Mouse (Mus musculus): ENCODE data around the gene Aff3. TPM values are rescaled to one million over a fixed set of nuclear protein-coding genes. Genes with fewer than 3 reads are reported as not detected.

Gene Aff3
- polyA plus RNA-seq, 1 experiment from 2014 or later = 2.1 TPM

GRCm38 (mm10) chr1:38671756-38672155 lies 7.0 kb upstream of the Aff3 start:
- ATAC-seq (ENCODE audit: extremely low read depth, insufficient number of reproducible peaks, low FRiP score, low TSS enrichment) = no peak
- no peak overlapping the region for H3K9ac ChIP-seq
- H3K4me2 ChIP-seq = no peak overlapping the region
- no peaks in the 10 kb centered on the region for H3K36me3 ChIP-seq
- H3K27ac ChIP-seq (replicated peaks) = no peak overlapping the region
- no peaks in the 10 kb centered on the region for H3K9me3 ChIP-seq
- H3K4me3 ChIP-seq = no peak overlapping the region
- WGBS = 63% methylated on average over 3 of the region's 3 CpGs
- peaks cover 1% of the 10 kb centered on the region; the same call in 1 of the 2 replicates for H3K4me1 ChIP-seq
- H3K27me3 ChIP-seq (replicated peaks) = no peaks in the 10 kb centered on the region

GRCm38 (mm10) chr1:38671019-38671418 lies 6.3 kb upstream of the Aff3 start:
- no peak for ATAC-seq (ENCODE audit: extremely low read depth, insufficient number of reproducible peaks, low FRiP score, low TSS enrichment)
- no peaks in the 10 kb centered on the region for H3K9me3 ChIP-seq
- H3K27ac ChIP-seq (replicated peaks) = no peak overlapping the region
- H3K36me3 ChIP-seq = no peaks in the 10 kb centered on the region
- H3K4me3 ChIP-seq = no peak overlapping the region
- no peak overlapping the region for H3K4me2 ChIP-seq
- no peaks in the 10 kb centered on the region for H3K27me3 ChIP-seq (replicated peaks)
- H3K9ac ChIP-seq = no peak overlapping the region
- 65% methylated on average over 5 of the region's 5 CpGs for WGBS
- H3K4me1 ChIP-seq = peaks cover 9% of the 10 kb centered on the region

- H3K36me3 ChIP-seq = no peaks in the 10 kb centered on the region
- WGBS = 79% methylated on average over 10 of the region's 10 CpGs
Observed at GRCm38 (mm10) chr1:38668327-38668726, 3.6 kb upstream of the Aff3 start.

GRCm38 (mm10) chr1:38667892-38668291 lies 3.1 kb upstream of the Aff3 start:
- H3K27me3 ChIP-seq (replicated peaks) = no peaks in the 10 kb centered on the region
- WGBS = 72% methylated on average over 9 of the region's 9 CpGs
- H3K4me2 ChIP-seq = no peak overlapping the region
- no peak overlapping the region for H3K27ac ChIP-seq (replicated peaks)
- no peak overlapping the region for H3K9ac ChIP-seq
- ATAC-seq (ENCODE audit: extremely low read depth, insufficient number of reproducible peaks, low FRiP score, low TSS enrichment) = no peak
- H3K36me3 ChIP-seq = no peaks in the 10 kb centered on the region
- no peak overlapping the region for H3K4me3 ChIP-seq
- peaks cover 12% of the 10 kb centered on the region for H3K4me1 ChIP-seq
- no peaks in the 10 kb centered on the region for H3K9me3 ChIP-seq

More at GRCm38 (mm10) chr1:38668327-38668726, 3.6 kb upstream of the Aff3 start:
- H3K9ac ChIP-seq = no peak overlapping the region
- H3K27ac ChIP-seq (replicated peaks) = no peak overlapping the region
- ATAC-seq (ENCODE audit: extremely low read depth, insufficient number of reproducible peaks, low FRiP score, low TSS enrichment) = no peak
- no peaks in the 10 kb centered on the region for H3K27me3 ChIP-seq (replicated peaks)
- no peak overlapping the region for H3K4me2 ChIP-seq
- H3K9me3 ChIP-seq = no peaks in the 10 kb centered on the region
- peaks cover 12% of the 10 kb centered on the region for H3K4me1 ChIP-seq
- no peak overlapping the region for H3K4me3 ChIP-seq

- ATAC-seq (ENCODE audit: extremely low read depth, insufficient number of reproducible peaks, low FRiP score, low TSS enrichment) = no peak
- WGBS = 60% methylated on average over 10 of the region's 10 CpGs
- no peaks in the 10 kb centered on the region for H3K9me3 ChIP-seq
- H3K4me2 ChIP-seq = no peak overlapping the region
- peaks cover 15% of the 10 kb centered on the region for H3K4me1 ChIP-seq
- H3K27ac ChIP-seq (replicated peaks) = no peak overlapping the region
- H3K27me3 ChIP-seq (replicated peaks) = no peaks in the 10 kb centered on the region
- no peak overlapping the region for H3K9ac ChIP-seq
- H3K36me3 ChIP-seq = no peaks in the 10 kb centered on the region
- H3K4me3 ChIP-seq = no peak overlapping the region
Observed at GRCm38 (mm10) chr1:38666766-38667118, 2.0 kb upstream of the Aff3 start.

GRCm38 (mm10) chr1:38666111-38666765 lies 1.5 kb upstream of the Aff3 start:
- Histone ChIP-seq H3K4me1 (peaks cover 15% of the 10 kb centered on the region), H3K9me3 (no peaks in the 10 kb centered on the region), H3K9ac (no peak overlapping the region), H3K4me2 (no peak overlapping the region), H3K36me3 (no peaks in the 10 kb centered on the region), H3K27ac (replicated peaks) (no peak overlapping the region), H3K4me3 (no peak overlapping the region), H3K27me3 (replicated peaks) (no peaks in the 10 kb centered on the region)
- ATAC-seq (ENCODE audit: extremely low read depth, insufficient number of reproducible peaks, low FRiP score, low TSS enrichment) = no peak
- 48% methylated on average over 5 of the region's 5 CpGs for WGBS

- Histone ChIP-seq H3K9ac (no peak overlapping the region), H3K9me3 (no peaks in the 10 kb centered on the region), H3K4me3 (no peak overlapping the region), H3K27ac (replicated peaks) (no peak overlapping the region), H3K4me2 (no peak overlapping the region), H3K27me3 (replicated peaks) (no peaks in the 10 kb centered on the region), H3K4me1 (peaks cover 15% of the 10 kb centered on the region), H3K36me3 (no peaks in the 10 kb centered on the region)
- ATAC-seq (ENCODE audit: extremely low read depth, insufficient number of reproducible peaks, low FRiP score, low TSS enrichment) = no peak
- 65% methylated on average over 1 of the region's 1 CpGs for WGBS
Observed at GRCm38 (mm10) chr1:38665611-38666010, 856 bp upstream of the Aff3 start.

- no peaks in the 10 kb centered on the region for H3K36me3 ChIP-seq
- no peak overlapping the region for H3K4me2 ChIP-seq
- no peak overlapping the region for H3K27ac ChIP-seq (replicated peaks)
- no peak overlapping the region for H3K4me3 ChIP-seq
- H3K9ac ChIP-seq = no peak overlapping the region
- ATAC-seq (ENCODE audit: extremely low read depth, insufficient number of reproducible peaks, low FRiP score, low TSS enrichment) = no peak
- 83% methylated on average over 4 of the region's 4 CpGs for WGBS
- no peaks in the 10 kb centered on the region for H3K9me3 ChIP-seq
- peaks cover 15% of the 10 kb centered on the region for H3K4me1 ChIP-seq
- H3K27me3 ChIP-seq (replicated peaks) = no peaks in the 10 kb centered on the region
Observed at GRCm38 (mm10) chr1:38664261-38664660, 494 bp downstream of the Aff3 start.

GRCm38 (mm10) chr1:38662616-38663193 lies 2.0 kb downstream of the Aff3 start:
- Histone ChIP-seq H3K9ac (no peak overlapping the region), H3K4me2 (no peak overlapping the region), H3K4me1 (peaks cover 15% of the 10 kb centered on the region), H3K4me3 (no peak overlapping the region), H3K27me3 (replicated peaks) (no peaks in the 10 kb centered on the region), H3K27ac (replicated peaks) (no peak overlapping the region), H3K9me3 (no peaks in the 10 kb centered on the region), H3K36me3 (no peaks in the 10 kb centered on the region)
- no peak for ATAC-seq (ENCODE audit: extremely low read depth, insufficient number of reproducible peaks, low FRiP score, low TSS enrichment)
- WGBS = 38% methylated on average over 3 of the region's 3 CpGs

- no peak overlapping the region for H3K9ac ChIP-seq
- no peaks in the 10 kb centered on the region for H3K36me3 ChIP-seq
- H3K9me3 ChIP-seq = peaks cover 2% of the 10 kb centered on the region; the same call in 1 of the 2 replicates
- 0 out of 2 replicates have a peak, but pooled peaks cover 3% of the 10 kb centered on the region for H3K4me1 ChIP-seq
- ATAC-seq (ENCODE audit: extremely low read depth, insufficient number of reproducible peaks, low FRiP score, low TSS enrichment) = no peak
- H3K4me3 ChIP-seq = no peak overlapping the region
- H3K27me3 ChIP-seq (replicated peaks) = no peaks in the 10 kb centered on the region
- WGBS = 85% methylated on average over 4 of the region's 4 CpGs
- no peak overlapping the region for H3K27ac ChIP-seq (replicated peaks)
- no peak overlapping the region for H3K4me2 ChIP-seq
Observed at GRCm38 (mm10) chr1:38658933-38659553, 5.7 kb downstream of the Aff3 start.

- WGBS = 55% methylated on average over 9 of the region's 9 CpGs
- no peak overlapping the region for H3K4me3 ChIP-seq
- no peaks in the 10 kb centered on the region for H3K27me3 ChIP-seq (replicated peaks)
- no peak overlapping the region for H3K4me2 ChIP-seq
- no peak overlapping the region for H3K9ac ChIP-seq
- 0 out of 2 replicates have a peak, but pooled peaks cover 3% of the 10 kb centered on the region for H3K4me1 ChIP-seq
- ATAC-seq (ENCODE audit: extremely low read depth, insufficient number of reproducible peaks, low FRiP score, low TSS enrichment) = no peak
- no peak overlapping the region for H3K27ac ChIP-seq (replicated peaks)
- H3K36me3 ChIP-seq = no peaks in the 10 kb centered on the region
- peaks cover 2% of the 10 kb centered on the region; the same call in 1 of the 2 replicates for H3K9me3 ChIP-seq
Observed at GRCm38 (mm10) chr1:38658376-38658775, 6.4 kb downstream of the Aff3 start.
